Mouse (Mus musculus) megakaryocyte, embryonic 14.5 days (primary cell): ENCODE measurements around the gene Hepacam.

Experiments used
- FLI1 ChIP-seq: IDR thresholded peaks from 2 replicates; pipeline ENCODE4 v1.6.1; 2012; ENCODE audit warnings: low read length, inconsistent platforms, mixed read lengths
- GATA1 ChIP-seq: IDR thresholded peaks from 3 replicates; pipeline ENCODE4 v1.6.1; 2012; ENCODE audit warnings: mixed read lengths, low read length, inconsistent platforms, borderline replicate concordance

GRCm38 (mm10) chr9:37412989-37413388 is 45.8 kb downstream of the Hepacam start:
- TF ChIP-seq FLI1 (no peak), GATA1 (no peak)
